Mouse (Mus musculus): ENCODE measurements around the gene Nsg2. TPM values are rescaled to one million over a fixed set of nuclear protein-coding genes. Genes with fewer than 3 reads are reported as not detected.
"Not testable (repeated sequence)": the region's sequence is repeated elsewhere in the genome, so short reads cannot be mapped to it uniquely, and the experiment has no call there.

Nsg2 gene
- polyA plus RNA-seq, 1 experiment from 2014 or later: 0.69 TPM

DNA sequence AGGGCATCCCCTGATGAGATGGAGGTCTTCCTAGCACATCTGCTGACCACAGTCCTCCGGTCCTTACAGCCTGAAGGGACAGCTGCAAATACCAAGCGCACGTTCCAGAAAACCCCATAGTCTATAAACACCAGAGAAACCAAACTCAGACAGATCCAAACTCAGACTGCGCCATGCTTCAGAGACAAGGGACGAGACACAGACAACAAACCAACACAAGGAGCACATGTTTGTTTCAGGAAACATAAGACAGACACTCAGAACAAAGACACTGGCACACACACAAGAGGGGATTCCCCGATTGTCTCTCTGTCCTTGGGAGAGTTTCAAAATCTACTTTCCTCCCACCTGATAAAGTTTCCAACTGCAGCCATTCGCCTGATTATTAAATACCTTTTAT is 18.4 kb upstream of the Nsg2 start:
- Histone ChIP-seq H3K36me3 (ENCODE audit: control insufficient read depth, insufficient read depth, low read length) (no peaks in the 10 kb centered on the region), H3K27me3 (replicated peaks; ENCODE audit: control insufficient read depth, insufficient read depth, low read length) (no peaks in the 10 kb centered on the region), H3K9ac (ENCODE audit: low read depth, low read length) (no peak overlapping the region), H3K4me1 (replicated peaks; ENCODE audit: control insufficient read depth, insufficient read depth, low read length) (no peaks in the 10 kb centered on the region), H3K27ac (ENCODE audit: low read depth, low read length) (no peak overlapping the region), H3K4me2 (no peak overlapping the region), H3K4me3 (ENCODE audit: low read depth, low read length) (no peak overlapping the region), H3K9me3 (ENCODE audit: control insufficient read depth, low read length) (no peaks in the 10 kb centered on the region)
- DNase-seq (ENCODE audit: low spot score) (no peak), ATAC-seq (replicated peaks; ENCODE audit: low FRiP score) (no peak)
- WGBS: 84% methylated on average over 7 of the region's 7 CpGs

DNA sequence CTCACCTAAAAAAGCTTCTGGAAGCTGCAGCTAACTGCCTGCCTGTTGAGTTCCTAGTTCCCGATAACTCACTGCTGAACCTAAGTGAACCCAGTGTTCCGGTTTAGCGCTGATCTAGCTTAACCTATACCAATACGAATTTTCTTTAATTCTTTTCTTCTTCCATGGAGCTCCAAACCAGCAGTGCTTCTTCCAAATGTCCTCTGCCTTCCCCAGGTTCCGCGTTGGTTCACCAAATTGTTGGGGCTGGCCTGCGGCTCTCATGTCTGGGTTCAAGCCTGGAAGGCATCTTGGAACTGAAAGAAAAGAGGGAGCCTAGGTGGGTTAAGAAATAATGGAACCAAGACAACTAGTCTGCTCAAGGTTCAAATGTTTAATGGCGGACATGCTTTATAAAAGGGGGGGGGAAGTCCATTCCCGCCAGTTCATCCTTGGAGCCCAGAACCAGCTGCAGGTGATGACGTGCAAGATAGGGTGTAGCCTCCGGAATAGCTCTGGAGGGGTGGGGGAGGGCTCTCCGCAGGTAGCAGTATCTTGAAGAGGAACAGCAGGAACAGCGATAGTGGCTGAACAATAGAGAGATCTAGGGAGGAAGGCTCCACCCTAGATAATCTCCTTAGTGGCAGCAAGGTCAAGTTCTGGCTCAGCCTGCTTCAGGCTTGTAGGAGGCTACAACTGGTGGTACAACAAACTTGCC is 17.9 kb upstream of the Nsg2 start:
- not testable (repeated sequence) for H3K27ac ChIP-seq (ENCODE audit: low read depth, low read length); H3K9me3 ChIP-seq (ENCODE audit: control insufficient read depth, low read length); H3K36me3 ChIP-seq (ENCODE audit: control insufficient read depth, insufficient read depth, low read length); H3K4me2 ChIP-seq; ATAC-seq (replicated peaks; ENCODE audit: low FRiP score); H3K4me1 ChIP-seq (replicated peaks; ENCODE audit: control insufficient read depth, insufficient read depth, low read length); DNase-seq (ENCODE audit: low spot score); H3K4me3 ChIP-seq (ENCODE audit: low read depth, low read length); H3K27me3 ChIP-seq (replicated peaks; ENCODE audit: control insufficient read depth, insufficient read depth, low read length); H3K9ac ChIP-seq (ENCODE audit: low read depth, low read length)
- WGBS: 72% methylated on average over 13 of the region's 13 CpGs

DNA sequence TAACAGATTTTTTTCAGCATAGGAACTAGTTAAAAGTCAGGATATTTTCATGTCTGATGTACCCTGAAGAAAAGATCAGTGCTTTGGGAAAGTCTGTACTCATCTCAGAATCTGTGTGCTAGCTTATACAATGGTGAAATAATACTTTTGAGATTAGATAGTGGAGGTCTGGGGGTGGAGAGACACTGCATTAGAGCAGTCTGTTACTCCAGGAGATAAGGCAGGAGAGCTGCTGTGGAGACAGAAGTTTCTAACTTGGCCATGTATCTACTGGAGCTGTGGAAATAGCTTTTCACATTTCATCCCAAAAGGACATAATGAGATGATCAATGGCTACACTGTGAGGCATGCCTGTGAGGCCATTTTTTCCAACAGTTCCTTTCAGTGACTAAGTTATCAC is 17.0 kb upstream of the Nsg2 start:
- no peaks in the 10 kb centered on the region for H3K9me3 ChIP-seq (ENCODE audit: control insufficient read depth, low read length)
- no peak for ATAC-seq (replicated peaks; ENCODE audit: low FRiP score)

DNA sequence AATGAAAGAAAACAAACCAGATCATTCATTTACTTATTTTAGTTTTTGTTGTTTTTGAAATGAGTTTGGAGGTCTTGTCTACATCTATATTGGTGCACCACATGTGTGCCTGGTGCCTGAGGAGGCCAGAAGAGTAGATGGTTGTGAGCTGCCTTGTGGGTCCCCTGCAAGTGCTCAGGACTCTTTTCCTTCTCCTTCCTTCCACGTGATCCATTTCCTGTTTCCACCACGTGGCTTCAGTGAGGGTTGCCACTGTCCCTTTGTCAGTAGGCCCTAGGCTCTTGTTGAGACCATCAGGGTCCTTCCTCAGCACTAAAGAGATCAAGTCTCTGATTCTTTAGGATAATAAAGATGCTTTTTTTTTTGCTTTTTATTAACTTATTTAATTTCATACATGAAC is 15.5 kb upstream of the Nsg2 start:
- Histone ChIP-seq H3K4me3 (ENCODE audit: low read depth, low read length) (no peak overlapping the region), H3K9ac (ENCODE audit: low read depth, low read length) (no peak overlapping the region), H3K4me1 (replicated peaks; ENCODE audit: control insufficient read depth, insufficient read depth, low read length) (no peaks in the 10 kb centered on the region), H3K27ac (ENCODE audit: low read depth, low read length) (no peak overlapping the region), H3K27me3 (replicated peaks; ENCODE audit: control insufficient read depth, insufficient read depth, low read length) (no peaks in the 10 kb centered on the region), H3K36me3 (ENCODE audit: control insufficient read depth, insufficient read depth, low read length) (no peaks in the 10 kb centered on the region), H3K9me3 (ENCODE audit: control insufficient read depth, low read length) (no peaks in the 10 kb centered on the region), H3K4me2 (no peak overlapping the region)
- 37% methylated on average over 2 of the region's 2 CpGs for WGBS
- ATAC-seq (replicated peaks; ENCODE audit: low FRiP score) (no peak), DNase-seq (ENCODE audit: low spot score) (no peak)

More for the DNA sequence above, 17.0 kb upstream of the Nsg2 start:
- H3K27ac ChIP-seq (ENCODE audit: low read depth, low read length): no peak overlapping the region
- H3K27me3 ChIP-seq (replicated peaks; ENCODE audit: control insufficient read depth, insufficient read depth, low read length): no peaks in the 10 kb centered on the region
- H3K36me3 ChIP-seq (ENCODE audit: control insufficient read depth, insufficient read depth, low read length): no peaks in the 10 kb centered on the region
- no peak overlapping the region for H3K4me2 ChIP-seq
- H3K9ac ChIP-seq (ENCODE audit: low read depth, low read length): no peak overlapping the region
- H3K4me3 ChIP-seq (ENCODE audit: low read depth, low read length): no peak overlapping the region
- H3K4me1 ChIP-seq (replicated peaks; ENCODE audit: control insufficient read depth, insufficient read depth, low read length): no peaks in the 10 kb centered on the region
- DNase-seq (ENCODE audit: low spot score): no peak

DNA sequence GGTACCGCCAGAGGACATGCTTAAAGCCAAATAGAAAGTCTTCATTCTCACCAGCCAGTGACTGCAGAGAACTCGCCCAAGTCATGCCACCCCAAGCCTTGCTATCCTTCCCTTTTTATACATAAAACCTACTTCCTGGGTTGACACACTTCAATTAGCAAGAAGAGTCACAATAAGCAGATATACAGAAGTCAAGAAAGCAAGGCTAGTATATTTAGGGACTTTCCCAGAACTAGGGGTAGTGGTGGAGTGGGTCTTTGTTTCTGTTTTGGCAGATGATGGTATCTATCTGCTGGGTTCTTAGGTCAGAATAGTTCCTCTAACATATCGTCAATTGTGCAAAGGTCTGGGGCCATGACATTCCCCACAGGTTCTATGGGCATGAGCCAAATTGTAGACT is 7.7 kb upstream of the Nsg2 start:
- Histone ChIP-seq H3K9me3 (ENCODE audit: control insufficient read depth, low read length) (no peaks in the 10 kb centered on the region), H3K27me3 (replicated peaks; ENCODE audit: control insufficient read depth, insufficient read depth, low read length) (no peaks in the 10 kb centered on the region), H3K9ac (ENCODE audit: low read depth, low read length) (no peak overlapping the region), H3K4me2 (no peak overlapping the region), H3K27ac (ENCODE audit: low read depth, low read length) (no peak overlapping the region), H3K4me1 (replicated peaks; ENCODE audit: control insufficient read depth, insufficient read depth, low read length) (no peaks in the 10 kb centered on the region), H3K36me3 (ENCODE audit: control insufficient read depth, insufficient read depth, low read length) (no peaks in the 10 kb centered on the region), H3K4me3 (ENCODE audit: low read depth, low read length) (no peak overlapping the region)
- DNase-seq (ENCODE audit: low spot score) (no peak), ATAC-seq (replicated peaks; ENCODE audit: low FRiP score) (no peak)
- WGBS: 70% methylated on average over 3 of the region's 3 CpGs

DNA sequence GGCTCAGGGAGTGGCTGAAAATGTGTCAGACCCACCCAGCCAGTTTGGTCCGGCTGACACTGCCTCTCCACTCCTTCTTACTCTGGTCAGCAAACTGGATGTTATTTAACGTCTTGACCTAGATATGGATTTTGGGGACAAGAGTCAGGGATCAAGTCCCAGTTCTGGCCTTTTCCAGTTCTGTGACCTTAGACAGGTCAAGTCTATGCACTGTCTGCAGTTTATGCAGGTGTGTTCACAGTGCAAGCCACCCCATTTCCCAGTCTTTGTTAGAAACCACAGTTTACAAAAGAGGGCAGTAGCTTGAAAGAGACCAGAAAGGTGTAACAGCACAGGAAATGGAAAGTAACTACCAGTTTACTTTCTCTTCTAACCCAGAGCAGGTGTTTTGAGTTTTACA is 547 bp upstream of the Nsg2 start:
- ATAC-seq (replicated peaks; ENCODE audit: low FRiP score): no peak
- Histone ChIP-seq H3K9ac (ENCODE audit: low read depth, low read length) (no peak overlapping the region), H3K4me1 (replicated peaks; ENCODE audit: control insufficient read depth, insufficient read depth, low read length) (no peaks in the 10 kb centered on the region; the same call in 1 of the 2 replicates), H3K4me2 (no peak overlapping the region), H3K27ac (ENCODE audit: low read depth, low read length) (no peak overlapping the region), H3K9me3 (ENCODE audit: control insufficient read depth, low read length) (no peaks in the 10 kb centered on the region), H3K27me3 (replicated peaks; ENCODE audit: control insufficient read depth, insufficient read depth, low read length) (peaks cover 7% of the 10 kb centered on the region; the same call in 1 of the 2 replicates), H3K4me3 (ENCODE audit: low read depth, low read length) (no peak overlapping the region), H3K36me3 (ENCODE audit: control insufficient read depth, insufficient read depth, low read length) (no peaks in the 10 kb centered on the region)
- 53% methylated on average over 2 of the region's 2 CpGs for WGBS
- no peak for DNase-seq (ENCODE audit: low spot score)

DNA sequence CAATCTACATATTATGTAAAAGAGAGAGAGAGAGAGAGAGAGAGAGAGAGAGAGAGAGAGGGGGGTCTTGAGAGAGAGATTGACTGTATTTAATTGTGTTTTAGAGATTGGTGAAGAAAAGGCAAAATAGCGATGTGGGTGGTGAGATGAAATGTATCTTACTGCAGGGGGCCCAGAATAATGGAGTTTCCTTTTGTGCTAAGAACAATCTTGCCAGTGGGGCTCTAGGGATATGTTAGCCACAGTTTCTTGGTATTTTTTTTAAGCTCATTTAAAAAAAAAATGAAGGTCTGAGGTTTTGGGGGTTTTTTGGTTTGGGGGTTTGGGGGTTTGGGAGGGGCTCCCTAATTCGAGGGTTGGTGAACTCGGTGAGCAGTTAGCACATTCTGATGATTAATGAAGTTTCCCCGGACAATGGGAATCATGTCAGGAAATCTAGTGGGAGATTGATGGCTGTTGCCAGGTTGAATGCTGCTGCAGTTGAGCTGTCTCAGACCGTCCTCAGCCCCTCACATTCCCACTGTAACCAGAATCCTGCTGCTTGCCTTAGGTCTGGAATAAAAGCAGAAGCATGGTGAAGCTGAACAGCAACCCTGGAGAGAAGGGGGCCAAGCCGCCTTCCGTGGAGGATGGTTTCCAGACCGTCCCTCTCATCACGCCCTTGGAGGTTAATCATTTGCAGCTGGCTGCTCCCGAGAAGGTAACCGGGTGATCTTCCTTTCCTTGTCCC is 1.1 kb downstream of the Nsg2 start:
- H3K4me1 ChIP-seq (replicated peaks; ENCODE audit: control insufficient read depth, insufficient read depth, low read length): no peaks in the 10 kb centered on the region; the same call in 1 of the 2 replicates
- H3K4me3 ChIP-seq (ENCODE audit: low read depth, low read length): no peak overlapping the region
- H3K9ac ChIP-seq (ENCODE audit: low read depth, low read length): no peak overlapping the region
- H3K4me2 ChIP-seq: no peak overlapping the region
- DNase-seq (ENCODE audit: low spot score): peak; percentile 34
- no peak overlapping the region for H3K27ac ChIP-seq (ENCODE audit: low read depth, low read length)
- WGBS: 11% methylated on average over 11 of the region's 11 CpGs
- no peaks in the 10 kb centered on the region for H3K36me3 ChIP-seq (ENCODE audit: control insufficient read depth, insufficient read depth, low read length)
- H3K9me3 ChIP-seq (ENCODE audit: control insufficient read depth, low read length): no peaks in the 10 kb centered on the region; the same call in 1 of the 2 replicates
- ATAC-seq (replicated peaks; ENCODE audit: low FRiP score): no peak
- peaks cover 7% of the 10 kb centered on the region; the same call in 1 of the 2 replicates for H3K27me3 ChIP-seq (replicated peaks; ENCODE audit: control insufficient read depth, insufficient read depth, low read length)

DNA sequence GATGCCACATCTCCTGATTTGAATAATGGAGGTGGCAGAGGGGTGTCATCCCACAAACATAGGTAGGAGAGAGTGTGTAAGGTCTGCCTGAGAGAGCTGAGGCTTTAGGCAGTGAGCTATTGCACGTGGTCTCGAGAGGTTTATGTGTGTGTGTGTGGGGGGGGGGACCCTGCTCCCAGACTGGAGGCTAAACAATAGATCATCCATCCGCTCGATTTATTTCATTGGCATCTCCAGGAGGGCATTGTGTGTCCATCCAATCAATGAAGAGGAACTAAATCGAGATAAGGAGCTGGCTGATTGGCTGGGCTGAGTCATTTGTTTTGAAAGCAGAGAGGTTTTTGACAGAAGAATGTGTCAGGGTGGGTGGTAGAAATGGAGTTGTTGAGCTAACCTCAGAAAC is 2.4 kb downstream of the Nsg2 start:
- Histone ChIP-seq H3K4me2 (no peak overlapping the region), H3K9ac (ENCODE audit: low read depth, low read length) (no peak overlapping the region), H3K27ac (ENCODE audit: low read depth, low read length) (no peak overlapping the region), H3K9me3 (ENCODE audit: control insufficient read depth, low read length) (no peaks in the 10 kb centered on the region; the same call in 1 of the 2 replicates), H3K36me3 (ENCODE audit: control insufficient read depth, insufficient read depth, low read length) (no peaks in the 10 kb centered on the region), H3K4me3 (ENCODE audit: low read depth, low read length) (no peak overlapping the region), H3K4me1 (replicated peaks; ENCODE audit: control insufficient read depth, insufficient read depth, low read length) (no peaks in the 10 kb centered on the region; the same call in 1 of the 2 replicates), H3K27me3 (replicated peaks; ENCODE audit: control insufficient read depth, insufficient read depth, low read length) (peaks cover 7% of the 10 kb centered on the region; the same call in 1 of the 2 replicates)
- WGBS: 14% methylated on average over 5 of the region's 5 CpGs
- no peak for ATAC-seq (replicated peaks; ENCODE audit: low FRiP score)
- no peak for DNase-seq (ENCODE audit: low spot score)

DNA sequence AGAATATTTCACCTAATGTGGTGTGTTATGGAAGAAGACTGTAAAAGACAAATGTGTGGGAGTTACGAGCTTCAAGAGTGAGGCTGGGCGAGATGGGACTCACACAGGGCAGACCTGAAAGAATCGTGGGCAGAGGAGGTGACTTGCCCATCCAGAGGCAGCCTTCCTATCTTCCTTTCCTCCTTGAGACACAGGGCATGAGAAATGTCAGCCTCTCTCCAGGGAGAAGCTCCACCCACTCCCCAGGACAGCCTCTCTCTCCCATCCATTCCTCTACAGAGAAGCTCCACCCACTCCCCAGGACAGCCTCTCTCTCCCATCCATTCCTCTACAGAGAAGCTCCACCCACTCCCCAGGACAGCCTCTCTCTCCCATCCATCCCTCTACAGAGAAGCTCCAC is 7.8 kb downstream of the Nsg2 start:
- not testable (repeated sequence) for H3K36me3 ChIP-seq (ENCODE audit: control insufficient read depth, insufficient read depth, low read length); ATAC-seq (replicated peaks; ENCODE audit: low FRiP score); H3K4me2 ChIP-seq; H3K4me3 ChIP-seq (ENCODE audit: low read depth, low read length); H3K4me1 ChIP-seq (replicated peaks; ENCODE audit: control insufficient read depth, insufficient read depth, low read length); H3K27me3 ChIP-seq (replicated peaks; ENCODE audit: control insufficient read depth, insufficient read depth, low read length); H3K9ac ChIP-seq (ENCODE audit: low read depth, low read length); H3K9me3 ChIP-seq (ENCODE audit: control insufficient read depth, low read length); H3K27ac ChIP-seq (ENCODE audit: low read depth, low read length); DNase-seq (ENCODE audit: low spot score)
- 88% methylated on average over 3 of the region's 3 CpGs for WGBS
